Mouse (Mus musculus) neural tube, embryonic 15.5 days (tissue): ENCODE data around the gene Cyp3a16. TPM values are rescaled to one million over a fixed set of nuclear protein-coding genes. Genes with fewer than 3 reads are reported as not detected.
"Not testable (repeated sequence)": the region's sequence is repeated elsewhere in the genome, so short reads cannot be mapped to it uniquely, and the experiment has no call there.

Experiments used
- ATAC-seq: fragments of 200-750 bp; cut with Nextera tagmentation; 2 replicates; pipeline ENCODE4 v1.8.0; 2017; ENCODE audit warnings: mild to moderate bottlenecking, moderate TSS enrichment, moderate library complexity; ENCODE audit not compliant: low FRiP score
- H3K27ac ChIP-seq: fragments of 300-500 bp; sonication (generic); replicated peaks from 2 replicates; pipeline ENCODE4 v1.5.1; 2015; ENCODE audit warnings: mild to moderate bottlenecking, inconsistent platforms
- H3K27me3 ChIP-seq: fragments of 300-500 bp; sonication (generic); replicated peaks from 2 replicates; pipeline ENCODE4 v1.6.1; 2015; ENCODE audit warnings: inconsistent platforms
- H3K36me3 ChIP-seq: fragments of 300-500 bp; sonication (generic); 2 replicates; pipeline ENCODE4 v1.6.1; 2015; ENCODE audit warnings: inconsistent platforms
- H3K4me1 ChIP-seq: fragments of 300-500 bp; sonication (generic); 2 replicates; pipeline ENCODE4 v1.6.1; 2015; ENCODE audit warnings: inconsistent platforms
- H3K4me2 ChIP-seq: fragments of 300-500 bp; sonication (generic); 2 replicates; pipeline ENCODE4 v1.6.1; 2015; ENCODE audit warnings: inconsistent platforms, mild to moderate bottlenecking, moderate library complexity
- H3K4me3 ChIP-seq: fragments of 300-500 bp; sonication (generic); replicated peaks from 2 replicates; pipeline ENCODE4 v1.5.1; 2015; ENCODE audit warnings: mild to moderate bottlenecking, inconsistent platforms
- H3K9ac ChIP-seq: fragments of 300-500 bp; sonication (generic); replicated peaks from 2 replicates; pipeline ENCODE4 v1.6.1; 2015; ENCODE audit warnings: mild to moderate bottlenecking, inconsistent platforms
- H3K9me3 ChIP-seq: fragments of 300-500 bp; sonication (generic); replicated peaks from 2 replicates; pipeline ENCODE4 v1.6.1; 2016; ENCODE audit warnings: inconsistent platforms
- WGBS: fragments of 180-500 bp; shearing (Covaris S2); methylation state at CpG from one replicate; pipeline ENCODE4 v1.1.7; 2015; ENCODE audit warnings: mixed read lengths; 5-methylcytosine and 5-hydroxymethylcytosine counted together
- polyA plus RNA-seq: library from polyadenylated mRNA; unstranded; fragments of >200 nt; fragmentation: Nextera tagmentation; extraction: Ambion mirVana; gene quantifications from 2 replicates; pipeline ENCODE4 v1.2.1, GENCODE M21; 2015

Gene Cyp3a16
- polyA plus RNA-seq, result not detected in 2 replicates

GRCm38 (mm10) chr5:145469623-145470022, at the start of gene Cyp3a16:
Gene Cyp3a16 (minus strand): TSS chr5:145469723.
- H3K9ac ChIP-seq, H3K4me1 ChIP-seq, H3K4me3 ChIP-seq, H3K36me3 ChIP-seq, H3K27ac ChIP-seq, H3K27me3 ChIP-seq, ATAC-seq, H3K4me2 ChIP-seq: not testable (repeated sequence)
- WGBS, result 72% methylated on average over 2 of the region's 2 CpGs
- H3K9me3 ChIP-seq, result peaks cover 15% of the 10 kb centered on the region

- H3K9ac ChIP-seq, result no peak overlapping the region
- H3K4me1 ChIP-seq, result no peaks in the 10 kb centered on the region
- H3K27ac ChIP-seq, result no peak overlapping the region
- H3K4me2 ChIP-seq, result no peak overlapping the region
- no peaks in the 10 kb centered on the region for H3K36me3 ChIP-seq
- WGBS, result no CpG with 5 or more reads among the region's 6 CpGs
- ATAC-seq, result no peak
- H3K9me3 ChIP-seq, result no peaks in the 10 kb centered on the region
- no peaks in the 10 kb centered on the region for H3K27me3 ChIP-seq
- no peak overlapping the region for H3K4me3 ChIP-seq
Measured at GRCm38 (mm10) chr5:145490300-145490699, 20.8 kb upstream of the Cyp3a16 start.

- H3K9me3 ChIP-seq, result peaks cover 20% of the 10 kb centered on the region
- H3K4me3 ChIP-seq, result no peak overlapping the region
- H3K27me3 ChIP-seq, result no peaks in the 10 kb centered on the region
- H3K9ac ChIP-seq, result no peak overlapping the region
- H3K27ac ChIP-seq, result no peak overlapping the region
- H3K4me1 ChIP-seq, result no peaks in the 10 kb centered on the region
- no peak overlapping the region for H3K4me2 ChIP-seq
- no peaks in the 10 kb centered on the region for H3K36me3 ChIP-seq
- no peak for ATAC-seq
- 63% methylated on average over 5 of the region's 5 CpGs for WGBS
Measured at GRCm38 (mm10) chr5:145464304-145465088, 5.0 kb downstream of the Cyp3a16 start.

GRCm38 (mm10) chr5:145462321-145462720, 7.2 kb downstream of the Cyp3a16 start:
- WGBS, result 84% methylated on average over 4 of the region's 4 CpGs
- no peak overlapping the region for H3K27ac ChIP-seq
- H3K4me3 ChIP-seq, result no peak overlapping the region
- ATAC-seq, result no peak
- no peaks in the 10 kb centered on the region for H3K4me1 ChIP-seq
- H3K27me3 ChIP-seq, result no peaks in the 10 kb centered on the region
- no peak overlapping the region for H3K4me2 ChIP-seq
- H3K36me3 ChIP-seq, result no peaks in the 10 kb centered on the region
- peaks cover 13% of the 10 kb centered on the region; the same call in 1 of the 2 replicates for H3K9me3 ChIP-seq
- no peak overlapping the region for H3K9ac ChIP-seq

- Histone ChIP-seq H3K4me3 (no peak overlapping the region), H3K4me1 (no peaks in the 10 kb centered on the region), H3K36me3 (no peaks in the 10 kb centered on the region), H3K9ac (no peak overlapping the region), H3K9me3 (peaks cover 8% of the 10 kb centered on the region; the same call in 1 of the 2 replicates), H3K27me3 (no peaks in the 10 kb centered on the region), H3K4me2 (no peak overlapping the region), H3K27ac (no peak overlapping the region)
- 91% methylated on average over 4 of the region's 4 CpGs for WGBS
- no peak for ATAC-seq
Measured at GRCm38 (mm10) chr5:145454389-145454788, 15.1 kb downstream of the Cyp3a16 start.

- no peak overlapping the region for H3K9ac ChIP-seq
- WGBS, result 88% methylated on average over 1 of the region's 1 CpGs
- H3K36me3 ChIP-seq, result no peaks in the 10 kb centered on the region
- H3K4me1 ChIP-seq, result no peaks in the 10 kb centered on the region
- no peak overlapping the region for H3K4me3 ChIP-seq
- ATAC-seq, result no peak
- no peak overlapping the region for H3K4me2 ChIP-seq
- H3K27me3 ChIP-seq, result no peaks in the 10 kb centered on the region
- H3K27ac ChIP-seq, result no peak overlapping the region
- H3K9me3 ChIP-seq, result peaks cover 22% of the 10 kb centered on the region; the same call in 1 of the 2 replicates
Measured at GRCm38 (mm10) chr5:145433688-145434087, 35.8 kb downstream of the Cyp3a16 start.

GRCm38 (mm10) chr5:145431004-145431403, 38.5 kb downstream of the Cyp3a16 start:
- H3K36me3 ChIP-seq, result no peaks in the 10 kb centered on the region
- no peak overlapping the region for H3K4me3 ChIP-seq
- no peak for ATAC-seq
- H3K4me2 ChIP-seq, result no peak overlapping the region
- no peaks in the 10 kb centered on the region for H3K4me1 ChIP-seq
- no peaks in the 10 kb centered on the region for H3K27me3 ChIP-seq
- H3K27ac ChIP-seq, result no peak overlapping the region
- no peak overlapping the region for H3K9ac ChIP-seq
- H3K9me3 ChIP-seq, result peaks cover 20% of the 10 kb centered on the region; the same call in 1 of the 2 replicates

- H3K9ac ChIP-seq, result no peak overlapping the region
- H3K4me1 ChIP-seq, result no peaks in the 10 kb centered on the region
- WGBS, result 76% methylated on average over 1 of the region's 1 CpGs
- H3K27me3 ChIP-seq, result no peaks in the 10 kb centered on the region
- H3K4me3 ChIP-seq, result no peak overlapping the region
- H3K9me3 ChIP-seq, result peaks cover 5% of the 10 kb centered on the region; the same call in 1 of the 2 replicates
- ATAC-seq, result no peak
- H3K4me2 ChIP-seq, result no peak overlapping the region
- H3K36me3 ChIP-seq, result no peaks in the 10 kb centered on the region
- H3K27ac ChIP-seq, result no peak overlapping the region
Measured at GRCm38 (mm10) chr5:145422287-145422686, 47.2 kb downstream of the Cyp3a16 start.

- not testable (repeated sequence) for H3K27me3 ChIP-seq, H3K4me3 ChIP-seq, H3K4me2 ChIP-seq, H3K4me1 ChIP-seq, H3K36me3 ChIP-seq, ATAC-seq, H3K9ac ChIP-seq, H3K27ac ChIP-seq
- WGBS, result 87% methylated on average over 9 of the region's 9 CpGs
- peaks cover 30% of the 10 kb centered on the region; the same call in 1 of the 2 replicates for H3K9me3 ChIP-seq
Measured at GRCm38 (mm10) chr5:145415416-145415815, 54.1 kb downstream of the Cyp3a16 start.

Other genes with a start within 250 kb of the Cyp3a16 start
- 28.1 and 29.8 TPM in 2 replicates for gene Zfp655, start 238.0 kb downstream of the Cyp3a16 start, polyA plus RNA-seq
- gene Zscan25, start 189.2 kb downstream of the Cyp3a16 start, polyA plus RNA-seq, result 0.55 and 0.57 TPM in 2 replicates
- gene Cyp3a57, start 124.4 kb downstream of the Cyp3a16 start, polyA plus RNA-seq, result not detected in 2 replicates
- not detected in 2 replicates for gene Cyp3a41b, start 115.0 kb upstream of the Cyp3a16 start, polyA plus RNA-seq